Mouse (Mus musculus): ENCODE data around the gene Cpne1. TPM values are rescaled to one million over a fixed set of nuclear protein-coding genes. Genes with fewer than 3 reads are reported as not detected.

The Cpne1 gene
- polyA plus RNA-seq, 1 experiment from 2014 or later: 19.4 TPM

GRCm38 (mm10) chr2:156087391-156088110 is 24.2 kb downstream of the Cpne1 start:
- H3K9ac ChIP-seq (ENCODE audit: low read depth, low read length): no peak overlapping the region
- H3K27me3 ChIP-seq (ENCODE audit: control insufficient read depth, insufficient read depth, low read depth, low read length): no peaks in the 10 kb centered on the region
- no peak for ATAC-seq (ENCODE audit: low read depth)
- H3K4me3 ChIP-seq (ENCODE audit: low read depth, low read length): no peak overlapping the region
- H3K9me3 ChIP-seq (replicated peaks; ENCODE audit: control insufficient read depth, low read length): no peaks in the 10 kb centered on the region
- no peak overlapping the region for H3K27ac ChIP-seq (ENCODE audit: low read length)
- WGBS (ENCODE audit: insufficient replicate concordance): 68% methylated on average over 7 of the region's 7 CpGs
- H3K4me2 ChIP-seq (ENCODE audit: low read depth, low read length): no peak overlapping the region
- peaks cover 5% of the 10 kb centered on the region; the same call in 1 of the 2 replicates for H3K36me3 ChIP-seq (ENCODE audit: control insufficient read depth, insufficient read depth)
- peaks cover 6% of the 10 kb centered on the region; the same call in 1 of the 2 replicates for H3K4me1 ChIP-seq (ENCODE audit: control insufficient read depth, low read depth, low read length)

DNA sequence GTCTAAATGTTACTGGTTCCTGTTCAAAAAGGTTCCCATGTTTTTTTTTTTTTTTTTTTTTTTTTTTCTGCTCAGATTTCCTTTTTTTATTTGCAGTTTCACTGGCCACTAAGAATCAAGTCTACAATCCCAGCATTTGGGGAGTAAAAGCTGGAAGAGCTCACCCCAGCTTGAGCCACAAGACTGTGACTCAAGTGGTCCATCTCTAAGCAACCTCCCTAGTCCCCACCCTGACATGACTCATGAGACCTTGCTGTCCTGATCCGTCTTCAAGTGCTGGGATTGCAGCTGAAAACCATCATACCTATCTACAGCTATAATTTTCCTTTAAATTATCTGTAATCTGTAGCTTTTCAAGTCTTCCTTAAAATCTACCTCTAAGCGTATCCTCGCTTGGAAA is 27.2 kb downstream of the Cpne1 start:
- ATAC-seq (ENCODE audit: low read depth): no peak
- H3K36me3 ChIP-seq (ENCODE audit: control insufficient read depth, insufficient read depth): peaks cover under 1% of the 10 kb centered on the region; the same call in 1 of the 2 replicates
- H3K4me3 ChIP-seq (ENCODE audit: low read depth, low read length): no peak overlapping the region
- no peaks in the 10 kb centered on the region for H3K27me3 ChIP-seq (ENCODE audit: control insufficient read depth, insufficient read depth, low read depth, low read length)
- H3K27ac ChIP-seq (ENCODE audit: low read length): no peak overlapping the region
- H3K9me3 ChIP-seq (replicated peaks; ENCODE audit: control insufficient read depth, low read length): no peaks in the 10 kb centered on the region
- no peak overlapping the region for H3K9ac ChIP-seq (ENCODE audit: low read depth, low read length)
- H3K4me2 ChIP-seq (ENCODE audit: low read depth, low read length): no peak overlapping the region
- H3K4me1 ChIP-seq (ENCODE audit: control insufficient read depth, low read depth, low read length): peaks cover 6% of the 10 kb centered on the region; the same call in 1 of the 2 replicates
- WGBS (ENCODE audit: insufficient replicate concordance): 77% methylated on average over 3 of the region's 3 CpGs

- H3K4me2 ChIP-seq (ENCODE audit: low read depth, low read length): no peak overlapping the region
- peaks cover 18% of the 10 kb centered on the region for H3K36me3 ChIP-seq (ENCODE audit: control insufficient read depth, insufficient read depth)
- ATAC-seq (ENCODE audit: low read depth): no peak
- no peaks in the 10 kb centered on the region for H3K27me3 ChIP-seq (ENCODE audit: control insufficient read depth, insufficient read depth, low read depth, low read length)
- no peak overlapping the region for H3K4me3 ChIP-seq (ENCODE audit: low read depth, low read length)
- H3K4me1 ChIP-seq (ENCODE audit: control insufficient read depth, low read depth, low read length): peaks cover 6% of the 10 kb centered on the region; the same call in 1 of the 2 replicates
- H3K9ac ChIP-seq (ENCODE audit: low read depth, low read length): no peak overlapping the region
- H3K9me3 ChIP-seq (replicated peaks; ENCODE audit: control insufficient read depth, low read length): no peaks in the 10 kb centered on the region
- 80% methylated on average over 7 of the region's 7 CpGs for WGBS (ENCODE audit: insufficient replicate concordance)
- H3K27ac ChIP-seq (ENCODE audit: low read length): no peak overlapping the region
These were observed 31.4 kb downstream of the Cpne1 start for GRCm38 (mm10) chr2:156080391-156080790.

DNA sequence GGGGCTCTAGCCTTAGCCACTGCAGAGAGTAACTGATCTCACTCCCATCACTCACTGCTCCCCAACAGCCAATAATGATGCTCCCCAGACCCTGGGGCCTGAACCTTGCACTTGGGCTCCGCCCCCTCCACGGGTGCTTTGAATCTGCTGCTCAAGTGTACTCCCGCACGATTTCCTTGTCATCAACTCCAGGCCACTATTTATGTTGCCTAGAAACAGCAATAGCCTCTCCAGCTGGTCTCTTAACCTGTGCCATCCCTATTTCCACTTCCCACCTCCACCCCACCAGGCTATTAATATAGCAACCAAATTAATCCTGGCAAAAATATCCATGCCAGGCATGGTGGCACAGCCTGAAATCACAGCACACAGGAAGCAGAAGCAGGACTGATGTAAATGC is 32.1 kb downstream of the Cpne1 start:
- Histone ChIP-seq H3K4me2 (ENCODE audit: low read depth, low read length) (no peak overlapping the region), H3K4me1 (ENCODE audit: control insufficient read depth, low read depth, low read length) (peaks cover 6% of the 10 kb centered on the region; the same call in 1 of the 2 replicates), H3K36me3 (ENCODE audit: control insufficient read depth, insufficient read depth) (peaks cover 18% of the 10 kb centered on the region), H3K9ac (ENCODE audit: low read depth, low read length) (no peak overlapping the region), H3K27me3 (ENCODE audit: control insufficient read depth, insufficient read depth, low read depth, low read length) (no peaks in the 10 kb centered on the region), H3K4me3 (ENCODE audit: low read depth, low read length) (no peak overlapping the region), H3K9me3 (replicated peaks; ENCODE audit: control insufficient read depth, low read length) (no peaks in the 10 kb centered on the region), H3K27ac (ENCODE audit: low read length) (no peak overlapping the region)
- ATAC-seq (ENCODE audit: low read depth): 0 out of 2 replicates have a peak, but pooled peaks have one; percentile 16
- WGBS (ENCODE audit: insufficient replicate concordance): 77% methylated on average over 4 of the region's 4 CpGs

DNA sequence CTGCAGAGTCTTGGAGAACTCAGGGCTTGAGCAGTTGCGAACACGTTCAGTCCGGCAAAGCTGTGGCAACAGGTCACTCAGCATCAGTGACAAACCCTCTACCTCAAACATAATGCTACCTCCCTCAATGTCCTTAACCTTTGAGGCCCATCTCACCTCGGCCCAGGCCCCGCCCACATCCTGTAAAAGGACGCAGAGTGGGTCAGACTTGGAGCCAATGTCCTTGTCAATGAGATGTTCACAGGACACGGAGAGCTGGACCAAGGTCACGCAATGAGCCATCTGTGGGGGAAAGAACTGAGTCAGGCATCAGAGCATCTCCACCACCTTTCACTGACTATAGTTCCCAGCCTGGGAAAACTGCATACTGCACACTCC is 32.6 kb downstream of the Cpne1 start:
- H3K9ac ChIP-seq (ENCODE audit: low read depth, low read length): no peak overlapping the region
- peaks cover 18% of the 10 kb centered on the region for H3K36me3 ChIP-seq (ENCODE audit: control insufficient read depth, insufficient read depth)
- H3K4me3 ChIP-seq (ENCODE audit: low read depth, low read length): no peak overlapping the region
- no peak overlapping the region for H3K4me2 ChIP-seq (ENCODE audit: low read depth, low read length)
- H3K27ac ChIP-seq (ENCODE audit: low read length): no peak overlapping the region
- H3K9me3 ChIP-seq (replicated peaks; ENCODE audit: control insufficient read depth, low read length): no peaks in the 10 kb centered on the region
- no peaks in the 10 kb centered on the region for H3K27me3 ChIP-seq (ENCODE audit: control insufficient read depth, insufficient read depth, low read depth, low read length)
- ATAC-seq (ENCODE audit: low read depth): no peak
- 80% methylated on average over 8 of the region's 8 CpGs for WGBS (ENCODE audit: insufficient replicate concordance)
- H3K4me1 ChIP-seq (ENCODE audit: control insufficient read depth, low read depth, low read length): peaks cover 6% of the 10 kb centered on the region; the same call in 1 of the 2 replicates

DNA sequence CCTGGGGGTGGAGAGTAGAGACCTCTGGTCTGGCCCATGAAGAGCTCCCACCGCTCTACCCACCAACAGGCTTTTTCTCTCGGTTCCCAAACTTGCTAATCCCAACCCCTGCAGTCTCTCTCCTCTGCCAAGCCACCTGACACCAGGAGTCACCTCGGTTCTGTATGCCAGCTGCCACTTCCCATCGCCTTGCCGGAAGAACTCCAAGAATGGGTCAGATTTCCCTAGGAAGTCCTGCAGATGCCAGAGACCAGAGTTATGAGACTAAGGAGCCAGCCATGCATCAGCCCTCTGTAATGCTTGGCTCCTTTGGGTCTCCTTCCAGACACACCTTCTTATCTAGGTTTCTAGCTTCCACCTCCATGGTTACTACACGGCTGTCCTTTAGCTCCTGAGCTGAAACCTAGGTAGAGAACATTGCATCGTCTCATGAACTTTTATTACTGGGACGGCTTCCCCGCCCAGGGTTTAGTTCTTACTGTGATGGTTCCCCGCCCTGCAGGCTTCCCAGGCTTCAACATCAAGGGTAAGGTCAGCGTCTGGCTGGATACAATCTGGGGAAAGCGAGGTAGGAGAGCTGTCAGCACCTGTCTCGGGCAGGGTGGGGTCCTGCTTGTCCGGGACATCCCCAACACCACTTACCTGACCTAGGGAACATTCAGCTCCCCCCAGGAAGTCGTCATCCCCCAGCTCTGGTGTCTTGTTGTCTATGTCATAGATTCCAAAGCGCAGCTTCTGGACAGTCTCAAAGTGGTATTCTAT is 33.2 kb downstream of the Cpne1 start:
- Histone ChIP-seq H3K9me3 (replicated peaks; ENCODE audit: control insufficient read depth, low read length) (no peaks in the 10 kb centered on the region), H3K27ac (ENCODE audit: low read length) (no peak overlapping the region), H3K27me3 (ENCODE audit: control insufficient read depth, insufficient read depth, low read depth, low read length) (no peaks in the 10 kb centered on the region), H3K4me3 (ENCODE audit: low read depth, low read length) (no peak overlapping the region), H3K9ac (ENCODE audit: low read depth, low read length) (no peak overlapping the region), H3K4me1 (ENCODE audit: control insufficient read depth, low read depth, low read length) (peaks cover 6% of the 10 kb centered on the region; the same call in 1 of the 2 replicates), H3K4me2 (ENCODE audit: low read depth, low read length) (no peak overlapping the region), H3K36me3 (ENCODE audit: control insufficient read depth, insufficient read depth) (peaks cover 18% of the 10 kb centered on the region)
- ATAC-seq (ENCODE audit: low read depth): no peak
- WGBS (ENCODE audit: insufficient replicate concordance): 86% methylated on average over 16 of the region's 16 CpGs

DNA sequence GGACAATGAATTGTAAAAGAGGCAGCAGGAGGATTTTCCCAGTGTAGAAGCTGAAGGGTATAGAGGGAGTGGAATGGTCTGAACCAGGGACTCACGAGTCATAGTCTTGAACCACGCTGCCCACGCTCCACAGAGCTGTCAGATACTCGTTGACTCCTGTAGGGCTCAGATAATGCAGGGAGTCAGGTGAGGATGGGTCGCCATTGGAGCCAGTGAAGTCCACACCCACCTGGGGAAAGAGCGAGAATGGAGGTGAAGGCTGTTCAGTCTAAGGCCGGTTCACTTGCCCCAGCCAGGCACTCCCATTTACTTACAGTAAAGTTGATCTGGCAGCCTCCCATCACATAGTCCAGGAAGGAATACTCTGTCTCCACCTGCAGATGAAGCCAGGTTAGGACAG is 34.3 kb downstream of the Cpne1 start:
- Histone ChIP-seq H3K27ac (ENCODE audit: low read length) (no peak overlapping the region), H3K9me3 (replicated peaks; ENCODE audit: control insufficient read depth, low read length) (no peaks in the 10 kb centered on the region), H3K4me1 (ENCODE audit: control insufficient read depth, low read depth, low read length) (no peaks in the 10 kb centered on the region), H3K9ac (ENCODE audit: low read depth, low read length) (no peak overlapping the region), H3K4me2 (ENCODE audit: low read depth, low read length) (no peak overlapping the region), H3K4me3 (ENCODE audit: low read depth, low read length) (no peak overlapping the region), H3K27me3 (ENCODE audit: control insufficient read depth, insufficient read depth, low read depth, low read length) (no peaks in the 10 kb centered on the region), H3K36me3 (ENCODE audit: control insufficient read depth, insufficient read depth) (peaks cover 20% of the 10 kb centered on the region)
- no peak for ATAC-seq (ENCODE audit: low read depth)
- 74% methylated on average over 7 of the region's 7 CpGs for WGBS (ENCODE audit: insufficient replicate concordance)

DNA sequence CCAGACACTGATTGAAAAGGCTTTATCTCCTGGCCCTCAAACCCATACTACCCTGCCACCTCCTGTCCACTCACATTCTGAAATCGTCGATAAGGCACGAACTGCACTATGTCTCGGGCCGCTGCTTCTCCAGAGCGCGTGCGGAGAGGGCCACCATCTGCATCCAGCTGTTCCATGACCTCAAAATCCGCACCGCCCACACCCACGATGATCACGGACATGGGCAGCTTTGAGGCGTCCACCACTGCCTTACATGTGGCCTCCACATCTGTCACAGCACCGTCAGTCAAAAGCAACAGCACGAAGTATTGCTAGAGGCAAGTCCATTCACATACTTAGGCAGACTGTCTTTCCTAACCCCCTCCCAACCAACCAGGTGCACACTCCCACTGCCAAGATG is 38.0 kb downstream of the Cpne1 start:
- Histone ChIP-seq H3K36me3 (ENCODE audit: control insufficient read depth, insufficient read depth) (peaks cover 20% of the 10 kb centered on the region), H3K9ac (ENCODE audit: low read depth, low read length) (no peak overlapping the region), H3K27ac (ENCODE audit: low read length) (no peak overlapping the region), H3K9me3 (replicated peaks; ENCODE audit: control insufficient read depth, low read length) (no peaks in the 10 kb centered on the region), H3K4me3 (ENCODE audit: low read depth, low read length) (no peak overlapping the region), H3K4me1 (ENCODE audit: control insufficient read depth, low read depth, low read length) (no peaks in the 10 kb centered on the region), H3K27me3 (ENCODE audit: control insufficient read depth, insufficient read depth, low read depth, low read length) (no peaks in the 10 kb centered on the region), H3K4me2 (ENCODE audit: low read depth, low read length) (no peak overlapping the region)
- no peak for ATAC-seq (ENCODE audit: low read depth)
- 86% methylated on average over 15 of the region's 15 CpGs for WGBS (ENCODE audit: insufficient replicate concordance)

DNA sequence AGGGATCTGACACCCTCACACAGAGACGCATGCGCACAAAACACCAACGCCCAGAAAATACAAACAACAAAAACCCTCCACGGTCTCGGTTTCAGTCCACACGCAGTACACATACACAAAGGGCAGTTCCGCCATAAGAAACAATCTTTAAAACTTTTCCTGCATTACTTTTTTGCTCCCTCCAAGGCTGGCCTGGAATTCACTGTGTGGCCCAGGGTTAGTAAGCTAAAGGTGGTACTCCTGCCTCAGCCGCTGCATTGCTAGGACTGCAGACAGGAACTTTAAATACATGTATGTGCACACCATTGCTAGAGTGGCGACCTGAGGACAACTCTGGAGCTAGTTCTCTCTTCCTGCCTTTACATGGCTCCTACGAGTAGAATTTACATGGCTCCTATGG is 40.5 kb downstream of the Cpne1 start:
- Histone ChIP-seq H3K9ac (ENCODE audit: low read depth, low read length) (no peak overlapping the region), H3K4me3 (ENCODE audit: low read depth, low read length) (no peak overlapping the region), H3K27ac (ENCODE audit: low read length) (no peak overlapping the region), H3K4me2 (ENCODE audit: low read depth, low read length) (no peak overlapping the region), H3K36me3 (ENCODE audit: control insufficient read depth, insufficient read depth) (peaks cover 10% of the 10 kb centered on the region), H3K27me3 (ENCODE audit: control insufficient read depth, insufficient read depth, low read depth, low read length) (no peaks in the 10 kb centered on the region), H3K9me3 (replicated peaks; ENCODE audit: control insufficient read depth, low read length) (no peaks in the 10 kb centered on the region), H3K4me1 (ENCODE audit: control insufficient read depth, low read depth, low read length) (peaks cover under 1% of the 10 kb centered on the region)
- ATAC-seq (ENCODE audit: low read depth): no peak
- WGBS (ENCODE audit: insufficient replicate concordance): 85% methylated on average over 10 of the region's 10 CpGs

Measured in liver, embryonic 16.5 days (tissue).